Mouse (Mus musculus): ENCODE data around the gene Gm21977.
"Not testable (repeated sequence)": the region's sequence is repeated elsewhere in the genome, so short reads cannot be mapped to it uniquely, and the experiment has no call there.

Gm21977 gene

DNA sequence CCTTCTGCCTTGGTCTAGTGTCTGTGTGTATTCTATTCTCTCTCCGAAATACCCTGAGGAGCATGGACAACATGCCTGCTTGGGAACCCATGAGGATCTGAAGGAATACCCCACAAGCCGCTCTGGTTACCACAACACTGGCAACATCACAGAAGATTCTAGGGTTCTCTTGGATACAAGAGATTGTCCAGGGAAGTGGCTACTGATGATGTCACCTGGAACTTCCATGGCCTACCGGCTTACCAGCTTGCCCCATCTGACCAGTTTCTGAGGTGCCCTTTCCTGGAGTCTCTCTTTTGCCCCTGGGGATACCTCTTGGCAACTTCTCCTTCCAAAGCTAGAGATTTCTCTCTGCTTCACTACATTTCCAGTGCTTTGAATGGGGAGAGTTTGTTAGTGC lies at the start of gene Gm21977:
Gm21977 (minus strand) TSS at position 101 of the 400 bp plus-strand sequence.
- ATAC-seq (ENCODE audit: low TSS enrichment): not testable (repeated sequence)
